Mouse (Mus musculus): ENCODE results near the gene Slamf1.
"Not testable (repeated sequence)": the region's sequence is repeated elsewhere in the genome, so short reads cannot be mapped to it uniquely, and the experiment has no call there.

The Slamf1 gene

GRCm38 (mm10) chr1:171811048-171811447 lies 44.1 kb downstream of the Slamf1 start:
- DNase-seq, result not testable (repeated sequence)

DNA sequence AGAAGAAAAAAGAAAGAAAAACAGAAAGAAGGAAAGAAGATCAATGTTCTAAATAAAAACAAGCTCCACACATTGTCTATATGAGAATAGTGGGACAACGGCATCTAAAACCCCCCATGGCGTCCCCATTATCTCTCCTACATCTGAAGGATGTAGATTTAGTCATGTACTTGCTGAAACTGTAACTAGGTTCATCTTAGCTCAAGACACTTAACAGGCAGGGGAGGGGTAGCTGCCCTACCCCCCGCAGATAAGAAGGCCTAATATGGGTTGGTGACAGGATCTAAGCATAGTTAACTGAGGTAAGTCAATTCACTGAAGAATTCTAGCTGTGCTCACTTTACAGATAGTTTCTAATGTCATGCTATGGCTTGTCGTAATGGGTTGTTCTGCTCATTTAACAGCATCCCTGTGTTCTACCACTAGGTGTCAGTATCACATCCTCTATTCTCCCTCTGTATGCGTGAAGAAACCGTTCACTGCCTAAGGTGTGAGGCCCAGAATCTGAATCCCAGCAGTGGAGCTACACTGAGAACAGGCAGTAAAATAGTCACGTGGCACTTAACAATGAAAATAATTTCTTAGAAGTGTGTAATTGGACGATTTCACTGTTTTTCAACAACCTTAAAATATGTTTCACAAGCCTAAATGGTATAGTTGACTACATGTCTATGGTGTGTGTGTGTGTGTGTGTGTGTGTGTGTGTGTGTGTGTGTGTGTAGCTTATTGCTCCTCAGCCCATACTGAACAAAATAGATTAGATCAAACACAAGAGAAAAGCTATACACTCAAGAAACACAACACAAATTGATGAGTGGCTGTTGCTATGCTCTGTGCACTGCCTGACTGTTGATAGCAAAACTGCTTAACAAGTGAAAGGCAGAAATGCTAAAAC lies 48.9 kb downstream of the Slamf1 start:
- DNase-seq, result peak in 1 of 2 experiments; percentile 4

DNA sequence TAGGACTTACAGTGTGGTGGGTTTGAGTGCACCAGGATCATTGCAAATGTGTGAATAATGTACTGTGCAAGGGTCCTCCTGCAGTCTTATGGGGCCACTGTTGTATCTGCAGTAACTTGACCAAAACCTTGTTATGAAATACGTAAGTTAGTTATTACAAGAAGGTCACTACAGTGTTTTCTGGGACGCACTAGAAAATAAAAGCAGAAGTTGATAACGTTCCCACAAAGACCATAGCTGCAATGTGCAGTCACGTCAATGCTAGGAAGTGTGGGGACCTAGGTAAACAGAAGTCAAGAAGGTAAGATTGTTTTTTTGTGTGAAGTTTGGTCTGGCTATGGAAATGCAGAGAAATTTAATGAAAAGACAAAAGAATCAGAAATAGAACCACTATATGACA lies 50.1 kb downstream of the Slamf1 start:
- DNase-seq, result no peak

DNA sequence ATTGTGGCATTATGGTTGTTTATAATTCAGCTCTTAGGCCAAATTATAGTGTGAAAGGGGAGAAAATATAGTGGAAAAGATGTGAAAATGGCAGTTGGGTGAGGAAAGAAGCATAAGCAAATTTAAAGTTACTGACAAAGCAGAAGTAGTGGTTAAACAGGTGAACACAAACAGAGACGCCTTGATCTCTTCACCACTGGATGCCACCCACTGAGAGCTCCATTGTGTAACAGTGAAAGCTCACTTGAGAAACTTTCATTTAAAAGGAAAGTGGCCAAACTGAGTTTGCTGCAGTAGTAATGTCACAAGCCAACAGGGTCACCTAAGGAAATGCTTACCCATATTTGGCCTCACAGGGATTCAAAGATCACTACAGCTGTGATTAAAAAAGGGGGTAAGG lies 54.4 kb downstream of the Slamf1 start:
- DNase-seq, result no peak

DNA sequence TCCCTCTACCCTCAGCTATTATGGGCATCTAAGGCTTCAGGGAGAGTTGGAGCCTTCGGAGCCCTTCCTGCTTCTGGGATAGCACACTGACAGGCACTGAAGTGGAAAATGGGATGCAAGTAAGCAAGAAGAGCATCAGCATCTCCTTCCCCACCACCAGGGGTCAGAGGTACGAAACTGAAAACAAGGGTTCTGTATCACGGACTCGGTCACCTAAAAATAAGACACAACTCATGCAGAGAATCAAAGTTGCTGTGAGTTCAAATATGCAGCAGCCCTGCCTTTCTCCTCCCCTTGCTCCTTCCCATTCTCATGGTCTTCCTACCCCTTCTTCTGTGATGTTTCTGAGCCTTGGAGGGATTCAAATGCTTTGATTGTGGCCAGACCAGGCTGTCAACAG lies 58.5 kb downstream of the Slamf1 start:
- DNase-seq, result no peak

DNA sequence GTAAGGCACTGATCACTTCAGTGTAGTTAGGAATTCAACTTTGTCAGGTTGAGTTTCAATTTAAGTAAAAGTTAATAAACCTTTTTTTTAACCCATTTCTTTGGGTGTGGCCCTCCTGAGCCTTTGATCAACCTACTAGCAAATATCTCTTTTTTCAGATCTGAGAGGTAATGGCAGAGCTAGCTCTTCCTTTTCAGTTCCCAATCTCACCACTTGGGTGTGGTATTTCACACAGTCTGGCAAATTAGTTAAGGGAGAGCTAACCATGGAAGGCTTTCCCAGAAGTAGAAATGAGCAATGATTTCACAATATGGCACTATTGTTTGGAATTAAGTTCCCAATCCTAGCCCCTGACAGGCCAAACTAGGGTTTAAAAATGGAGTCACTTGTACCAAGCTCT lies 59.2 kb downstream of the Slamf1 start:
- no peak for DNase-seq

GRCm38 (mm10) chr1:171827674-171828073 lies 60.7 kb downstream of the Slamf1 start:
- DNase-seq, result no peak

GRCm38 (mm10) chr1:171839488-171839887 lies 72.6 kb downstream of the Slamf1 start, which contains the start of gene Cd84:
Gene Cd84, plus strand, starts transcription at chr1:171839697.
- DNase-seq, result no peak

GRCm38 (mm10) chr1:171840450-171841023 lies 73.6 kb downstream of the Slamf1 start:
- no peak for DNase-seq

GRCm38 (mm10) chr1:171845035-171845754 lies 78.3 kb downstream of the Slamf1 start:
- no peak for DNase-seq

- DNase-seq, result no peak
Measured at GRCm38 (mm10) chr1:171848201-171848600, 81.3 kb downstream of the Slamf1 start.

DNA sequence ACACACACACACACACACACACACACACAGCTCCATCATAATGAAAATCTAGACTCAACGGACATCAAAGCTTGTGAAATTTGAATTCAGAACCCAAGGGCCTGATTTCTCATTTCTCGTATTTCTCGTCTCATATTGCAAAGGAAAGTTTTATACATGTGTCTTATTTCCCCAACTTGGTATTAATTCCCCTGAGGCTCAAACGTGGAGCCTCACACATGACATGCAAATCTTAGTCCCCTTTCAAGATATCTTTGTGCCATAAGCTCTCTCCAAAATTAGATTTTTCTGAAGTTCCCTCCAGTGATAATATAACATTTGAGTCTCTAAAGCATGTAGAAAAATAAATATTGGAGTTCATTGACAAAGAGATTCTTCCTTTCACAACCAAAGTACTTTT lies 81.8 kb downstream of the Slamf1 start:
- DNase-seq, result no peak

- no peak for DNase-seq
Measured at GRCm38 (mm10) chr1:171849454-171849853, 82.5 kb downstream of the Slamf1 start.
